Mouse (Mus musculus): ENCODE results near the gene Mien1. TPM values are rescaled to one million over a fixed set of nuclear protein-coding genes. Genes with fewer than 3 reads are reported as not detected.

The Mien1 gene
- total RNA-seq (2021): 10 to 100 TPM; 27.2 to 36.5 TPM
- long read RNA-seq, experiment 1, transcript Mien1-201 (4 exons, 747 nt): major isoform, 25 of 35 reads
- long read RNA-seq, experiment 1, partial matches to known transcripts: 10 of 35 reads
- long read RNA-seq, experiment 1, other reads (novel, unspliced or antisense): 0 of 35 reads
- long read RNA-seq, experiment 2, transcript Mien1-201 (4 exons, 747 nt): major isoform, 43 of 65 reads
- long read RNA-seq, experiment 2, partial matches to known transcripts: 19 of 65 reads
- long read RNA-seq, experiment 2, other reads (novel, unspliced or antisense): 3 of 65 reads

DNA sequence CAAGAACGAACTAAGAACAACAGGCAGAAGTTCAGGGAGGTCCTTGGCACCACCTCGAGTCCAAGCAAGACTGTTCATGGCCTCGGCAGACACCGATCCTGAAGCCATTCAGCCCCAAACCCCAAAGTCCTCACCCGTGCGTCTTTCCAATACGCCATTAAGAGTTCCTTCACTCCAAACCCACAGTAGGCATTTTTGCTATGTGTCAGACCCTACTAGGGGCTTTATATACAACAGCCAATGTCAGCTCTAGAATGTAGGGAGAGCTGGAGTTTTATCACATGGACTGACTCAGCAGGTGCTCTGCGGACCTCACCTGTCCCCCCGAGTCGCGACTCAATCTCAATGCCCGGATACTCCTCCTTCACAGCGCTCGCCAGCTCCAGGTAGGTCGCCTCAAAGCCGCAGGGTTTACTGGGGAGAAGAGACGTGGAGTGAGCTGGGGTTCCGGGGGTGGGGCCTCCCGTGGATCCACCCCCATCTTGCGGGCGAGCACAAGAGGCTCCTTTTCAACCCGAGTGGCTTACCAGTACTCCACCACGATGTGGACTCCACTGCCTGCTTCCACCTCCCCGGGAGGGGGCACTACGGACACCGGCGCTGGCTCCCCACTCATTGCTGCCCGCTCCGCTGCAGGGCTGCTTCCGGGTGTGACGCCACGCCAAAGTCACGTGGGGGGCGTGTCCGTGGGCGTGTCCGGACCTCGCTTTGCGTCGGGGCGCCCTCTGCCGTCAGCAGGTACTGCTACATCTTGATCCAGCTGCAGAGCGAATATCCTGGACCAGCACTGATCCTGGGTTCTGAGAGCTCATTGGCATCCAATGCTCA is at the start of gene Mien1:
TSS of gene Mien1 (minus strand) at position 661 of the 828 bp plus-strand sequence.
- intact Hi-C loops (cut with DNase I): loop anchor here (5.0 kb wide), 1 partner anchor 171 kb away; no protein-coding TSS in a partner anchor
- peak; percentile 94 to 97 for DNase-seq

DNA sequence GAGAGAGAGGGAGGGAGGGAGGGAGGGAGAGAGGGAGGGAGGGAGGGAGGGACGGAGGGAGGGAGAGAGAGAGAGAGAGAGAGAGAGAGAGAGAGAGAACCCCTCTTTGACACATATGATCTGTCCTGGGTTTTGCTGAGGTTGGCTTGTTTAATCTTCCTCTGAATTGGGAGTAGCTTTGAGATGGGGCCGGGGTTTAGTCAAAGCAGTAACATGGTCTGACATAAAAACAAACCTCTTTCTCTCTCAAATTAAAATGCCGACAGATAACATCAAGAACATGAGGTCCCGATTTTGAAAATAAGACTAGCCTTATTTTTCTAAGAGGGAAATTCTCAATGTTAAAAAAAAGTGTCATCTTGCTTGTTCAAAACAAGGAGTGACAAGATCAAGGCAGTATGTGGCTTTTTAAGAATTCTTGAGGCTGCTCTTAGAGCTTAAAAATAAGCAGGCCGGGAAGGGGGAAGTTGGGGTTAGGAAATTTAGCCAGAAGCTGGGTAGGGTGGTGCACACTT is 48.8 kb upstream of the Mien1 start:
- intact Hi-C loops (cut with DNase I): no loop called here

GRCm38 (mm10) chr11:98485749-98486148 is 47.0 kb upstream of the Mien1 start:
- intact Hi-C loops (cut with DNase I): no loop called here
- no peak for DNase-seq

More for the DNA sequence above, 48.8 kb upstream of the Mien1 start:
- DNase-seq: no peak

DNA sequence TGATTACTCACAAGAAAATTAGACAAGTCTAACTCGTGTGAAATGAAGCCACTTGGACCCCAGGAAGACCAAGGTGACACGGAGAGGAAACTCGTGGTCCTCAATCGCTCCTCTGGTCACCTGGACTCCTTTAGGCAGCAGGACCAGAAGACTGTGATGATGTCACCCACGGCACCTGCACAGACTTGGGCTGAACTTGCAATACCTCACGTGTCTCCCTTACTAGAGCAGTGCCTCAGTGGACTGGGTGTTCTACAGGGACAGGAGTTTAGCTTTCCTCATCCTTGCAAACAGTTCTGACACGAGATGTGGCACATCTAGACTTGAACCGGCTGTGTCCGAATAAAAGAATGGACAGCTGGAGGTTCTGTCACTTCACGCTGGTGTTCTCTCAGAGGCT is 43.3 kb upstream of the Mien1 start:
- DNase-seq: no peak
- intact Hi-C loops (cut with DNase I): no loop called here

DNA sequence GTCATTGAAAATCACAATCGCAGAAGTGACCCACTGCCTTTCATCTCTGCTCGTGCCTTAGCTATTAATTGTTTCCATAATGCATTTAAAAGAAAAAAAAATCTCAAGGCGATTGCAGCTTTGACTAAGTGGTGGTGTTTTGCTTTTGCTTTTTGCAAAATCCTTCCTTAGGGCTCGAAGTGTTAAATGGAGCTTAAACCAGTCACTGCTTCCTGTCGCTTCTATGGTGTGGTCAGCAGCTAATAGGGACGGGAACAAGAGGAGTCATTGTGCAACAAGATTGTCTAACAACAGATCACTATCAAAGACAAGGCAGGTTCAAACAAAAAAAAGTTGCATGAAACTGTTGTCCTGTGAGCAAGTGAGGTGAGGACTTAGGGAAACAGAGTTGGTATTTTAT is 42.4 kb upstream of the Mien1 start:
- intact Hi-C loops (cut with DNase I): no loop called here
- DNase-seq: no peak

GRCm38 (mm10) chr11:98479940-98480497 is 41.2 kb upstream of the Mien1 start:
- DNase-seq: no peak
- intact Hi-C loops (cut with DNase I): no loop called here

DNA sequence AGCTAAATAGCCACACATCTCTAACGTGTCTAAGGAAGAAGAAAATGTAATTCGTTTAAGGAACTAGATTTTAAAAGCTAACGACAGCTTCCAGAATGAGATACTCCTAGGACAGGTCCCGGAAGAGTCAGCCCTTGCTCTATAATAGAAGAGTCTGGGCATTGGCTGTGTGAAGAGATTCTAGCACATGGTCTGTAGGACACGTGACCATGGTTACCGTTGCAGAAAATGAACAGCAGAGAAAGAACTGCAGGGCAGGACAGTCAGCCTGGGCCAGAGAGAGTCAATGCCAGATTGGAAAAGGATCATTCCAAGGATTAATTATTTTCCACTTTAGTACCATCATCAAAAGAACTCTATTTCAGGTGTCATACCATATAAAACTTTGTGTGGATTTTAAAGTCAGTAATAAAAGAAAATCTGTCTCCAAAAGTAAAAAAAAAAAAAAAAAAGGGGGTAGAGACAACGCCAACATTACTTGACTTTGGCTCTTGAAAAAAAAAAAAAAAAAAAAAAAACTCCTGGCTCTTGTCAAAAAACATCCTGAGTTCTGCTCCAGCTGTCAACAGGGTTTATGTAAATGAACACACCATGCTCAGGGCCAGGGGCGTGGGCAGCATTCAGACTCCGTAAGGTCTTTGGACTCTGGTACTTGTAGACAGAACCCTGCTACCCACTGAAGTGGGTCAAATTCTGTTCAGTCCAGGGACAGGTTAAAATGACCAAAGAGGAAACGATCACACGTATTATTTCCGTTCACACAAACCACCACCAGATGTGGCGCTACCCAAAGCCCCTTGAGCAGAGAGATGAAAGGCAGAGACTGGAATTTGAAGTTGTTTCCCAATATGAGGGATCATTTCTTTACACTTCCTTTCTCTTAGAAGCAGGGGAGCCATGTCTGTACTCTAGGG is 40.5 kb upstream of the Mien1 start:
- DNase-seq: no peak
- intact Hi-C loops (cut with DNase I): no loop called here

DNA sequence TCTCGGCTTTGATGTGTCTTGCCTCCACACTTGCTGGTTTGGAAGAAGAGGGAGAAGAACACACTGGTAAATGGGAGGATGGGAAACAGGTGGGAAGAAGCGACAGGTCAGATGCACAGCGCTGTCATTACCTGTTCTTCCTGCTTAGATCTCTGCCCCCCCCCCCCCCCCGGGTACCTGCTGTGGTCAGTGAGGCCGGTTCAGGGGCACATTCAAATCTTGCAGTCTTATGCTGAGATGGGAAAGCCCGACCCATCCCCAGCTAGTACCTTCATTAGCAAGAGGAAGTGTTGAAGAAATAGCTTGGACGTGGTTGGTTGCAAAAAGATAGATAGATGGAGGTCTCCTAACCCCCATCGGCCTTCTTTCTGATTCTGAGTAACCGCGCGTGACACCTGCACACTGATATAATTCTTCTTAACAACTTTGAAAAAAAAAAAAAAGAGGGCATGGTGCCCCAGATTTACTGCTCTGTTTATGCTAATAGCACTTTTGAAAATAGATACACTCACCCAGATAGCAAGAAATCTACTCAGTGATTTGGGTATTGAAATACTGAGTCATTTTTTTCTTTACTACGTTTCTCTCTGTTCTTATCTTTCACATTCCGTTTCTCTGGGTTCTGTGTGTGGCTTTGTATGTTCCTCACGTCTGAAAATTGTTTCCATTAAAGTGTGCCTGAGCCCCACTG is 38.4 kb upstream of the Mien1 start:
- intact Hi-C loops (cut with DNase I): no loop called here
- DNase-seq: no peak

DNA sequence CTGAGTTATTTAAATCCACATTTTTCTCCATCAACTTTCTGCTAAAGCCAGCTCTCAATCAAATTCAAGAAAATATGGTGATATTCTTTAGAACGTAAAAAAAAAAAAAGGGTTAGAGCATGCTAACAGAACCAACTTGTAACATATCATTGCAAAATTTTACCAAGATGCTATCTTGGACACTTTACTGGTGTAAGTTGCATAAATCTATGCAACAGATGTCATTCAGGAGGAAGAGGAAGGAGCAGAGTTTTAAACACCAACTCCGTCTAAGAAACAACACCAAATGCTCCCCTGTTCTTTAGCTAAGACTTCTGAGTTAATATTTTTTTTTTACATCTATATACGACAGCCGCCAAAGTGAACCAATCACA is 37.6 kb upstream of the Mien1 start:
- no peak for DNase-seq
- intact Hi-C loops (cut with DNase I): no loop called here

- DNase-seq: no peak
- intact Hi-C loops (cut with DNase I): no loop called here
Observed at GRCm38 (mm10) chr11:98475630-98476433, 37.0 kb upstream of the Mien1 start.

GRCm38 (mm10) chr11:98474967-98475366 is 36.2 kb upstream of the Mien1 start:
- no peak for DNase-seq
- intact Hi-C loops (cut with DNase I): no loop called here

DNA sequence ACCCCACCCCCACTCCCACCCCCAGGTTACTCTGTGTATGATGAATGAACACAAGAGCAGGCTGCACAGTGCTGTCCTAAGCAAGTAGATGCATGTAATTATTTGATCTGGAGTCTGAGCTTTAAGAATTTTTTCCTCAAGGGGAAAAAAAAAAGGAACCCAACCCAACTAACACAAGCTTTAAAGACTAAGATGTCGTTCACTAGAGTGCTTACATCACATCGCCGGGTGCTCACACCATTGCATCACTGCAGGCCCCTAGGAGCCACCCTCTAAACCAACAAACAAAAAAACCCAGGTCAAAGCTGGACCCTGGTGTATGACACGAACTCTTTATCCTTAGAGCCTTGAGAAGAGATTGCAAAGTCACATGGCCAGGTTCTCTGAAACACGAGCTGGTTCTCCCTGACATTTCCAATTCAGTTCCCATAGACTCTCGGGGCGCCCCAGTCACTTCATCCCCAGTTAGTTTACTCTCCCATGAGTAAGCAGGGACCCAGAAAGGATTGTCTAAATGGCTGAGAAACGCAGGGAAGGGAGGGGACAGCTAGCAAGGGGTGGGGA is 35.2 kb upstream of the Mien1 start:
- no peak for DNase-seq
- intact Hi-C loops (cut with DNase I): no loop called here

DNA sequence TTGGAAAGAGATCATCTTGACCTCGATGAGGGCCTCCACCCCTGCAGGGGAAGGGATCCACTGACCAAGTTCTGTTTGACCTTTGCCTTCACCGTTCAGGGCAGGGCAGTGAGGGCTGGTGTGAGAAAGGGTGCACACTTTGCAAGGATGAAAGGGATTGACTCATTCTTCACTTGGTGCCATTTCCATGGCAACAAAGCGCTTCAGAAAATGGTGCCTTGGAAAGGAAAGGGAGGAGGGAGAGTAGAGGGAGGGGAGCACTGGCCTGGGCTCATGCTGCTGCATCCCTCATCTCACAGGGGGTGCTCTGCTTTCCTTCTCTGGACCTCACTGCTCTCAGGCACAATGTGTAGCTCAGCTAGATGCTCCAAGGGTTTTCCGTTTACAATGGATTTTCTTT is 33.9 kb upstream of the Mien1 start:
- intact Hi-C loops (cut with DNase I): no loop called here
- no peak for DNase-seq

DNA sequence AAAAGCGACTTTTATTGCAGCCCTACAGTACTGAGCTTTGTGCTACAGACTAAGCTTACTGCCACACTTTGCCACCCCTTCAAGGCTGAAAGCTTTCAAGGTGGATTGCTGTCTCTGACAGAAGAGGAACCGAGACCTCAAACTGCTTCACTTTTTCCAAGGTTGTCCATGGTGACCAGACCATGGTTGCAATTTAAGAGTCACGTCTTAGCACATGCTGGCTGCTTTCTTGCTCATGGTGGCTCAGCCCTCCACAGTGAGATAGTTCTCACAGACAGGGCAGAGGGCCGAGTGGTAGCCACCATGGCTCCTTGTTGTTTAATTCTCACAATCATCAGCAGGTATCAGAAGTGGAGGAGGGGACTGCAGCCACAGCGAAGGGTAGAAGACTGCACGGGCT is 32.0 kb upstream of the Mien1 start:
- DNase-seq: no peak
- intact Hi-C loops (cut with DNase I): no loop called here

- no peak for DNase-seq
- intact Hi-C loops (cut with DNase I): no loop called here
Observed at GRCm38 (mm10) chr11:98469761-98470714, 31.2 kb upstream of the Mien1 start.

DNA sequence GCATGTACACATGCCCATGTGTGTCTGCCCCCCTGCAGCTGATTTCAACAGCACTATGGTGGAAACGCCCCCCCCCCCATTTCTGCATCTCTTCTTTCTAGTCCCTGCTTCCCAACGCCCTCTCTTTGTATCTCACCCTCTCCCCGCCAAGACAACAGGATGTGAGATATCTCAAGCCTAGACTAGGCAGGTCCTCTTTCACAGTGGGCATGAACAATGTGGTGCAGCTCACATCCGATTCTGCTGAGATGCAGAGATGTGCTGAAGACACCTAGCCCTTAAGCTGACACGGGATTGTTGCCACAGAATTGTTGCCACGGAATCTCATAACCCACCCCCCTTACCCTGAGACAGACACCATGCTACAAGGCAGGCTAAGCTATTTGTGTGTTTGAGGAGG is 25.7 kb upstream of the Mien1 start:
- DNase-seq: no peak
- intact Hi-C loops (cut with DNase I): no loop called here

DNA sequence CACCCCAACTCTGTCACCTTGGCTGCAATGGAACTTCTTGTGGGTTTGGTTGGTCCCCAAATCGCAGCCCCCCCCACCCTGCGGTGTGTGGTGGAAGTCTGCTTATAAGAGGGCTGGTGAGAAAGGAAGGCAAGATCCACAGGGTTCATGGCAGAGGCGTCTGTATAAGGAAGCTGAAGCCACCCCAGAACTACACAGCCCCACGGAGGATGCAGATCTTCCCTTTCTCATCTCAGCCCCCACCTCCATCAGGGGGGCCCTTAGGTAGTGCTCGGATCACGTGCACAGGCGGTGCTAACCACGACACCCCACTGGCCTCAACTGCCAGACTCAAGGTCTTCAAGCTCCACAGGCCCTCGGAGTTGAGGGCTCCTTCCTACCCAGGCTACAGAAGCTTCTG is 25.1 kb upstream of the Mien1 start:
- no peak for DNase-seq
- intact Hi-C loops (cut with DNase I): no loop called here

DNA sequence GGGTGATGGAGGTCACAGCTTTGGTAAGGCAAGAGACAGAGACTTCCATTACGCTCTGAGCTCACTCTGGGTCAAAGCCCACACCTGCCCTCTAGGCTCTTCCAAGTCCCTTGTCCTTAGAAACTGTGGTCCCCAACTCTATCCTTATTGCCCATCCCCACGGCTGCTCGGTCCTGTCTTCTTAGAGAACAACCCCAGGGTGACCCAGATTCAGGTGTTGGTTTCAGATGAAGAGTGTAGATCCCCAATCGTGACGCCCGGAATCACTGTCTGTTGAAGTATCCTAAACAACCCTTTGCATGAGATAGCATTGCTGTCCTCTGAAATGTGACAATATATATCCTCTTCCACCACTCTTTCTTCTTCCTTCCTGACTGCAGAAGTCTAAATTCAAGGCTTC is 23.5 kb upstream of the Mien1 start:
- intact Hi-C loops (cut with DNase I): no loop called here

More for the DNA sequence above, 23.5 kb upstream of the Mien1 start:
- no peak for DNase-seq

Data from gastrocnemius, postnatal 36 days (tissue).